Mouse (Mus musculus): Measurements from ENCODE around the gene Ewsr1.

DNA sequence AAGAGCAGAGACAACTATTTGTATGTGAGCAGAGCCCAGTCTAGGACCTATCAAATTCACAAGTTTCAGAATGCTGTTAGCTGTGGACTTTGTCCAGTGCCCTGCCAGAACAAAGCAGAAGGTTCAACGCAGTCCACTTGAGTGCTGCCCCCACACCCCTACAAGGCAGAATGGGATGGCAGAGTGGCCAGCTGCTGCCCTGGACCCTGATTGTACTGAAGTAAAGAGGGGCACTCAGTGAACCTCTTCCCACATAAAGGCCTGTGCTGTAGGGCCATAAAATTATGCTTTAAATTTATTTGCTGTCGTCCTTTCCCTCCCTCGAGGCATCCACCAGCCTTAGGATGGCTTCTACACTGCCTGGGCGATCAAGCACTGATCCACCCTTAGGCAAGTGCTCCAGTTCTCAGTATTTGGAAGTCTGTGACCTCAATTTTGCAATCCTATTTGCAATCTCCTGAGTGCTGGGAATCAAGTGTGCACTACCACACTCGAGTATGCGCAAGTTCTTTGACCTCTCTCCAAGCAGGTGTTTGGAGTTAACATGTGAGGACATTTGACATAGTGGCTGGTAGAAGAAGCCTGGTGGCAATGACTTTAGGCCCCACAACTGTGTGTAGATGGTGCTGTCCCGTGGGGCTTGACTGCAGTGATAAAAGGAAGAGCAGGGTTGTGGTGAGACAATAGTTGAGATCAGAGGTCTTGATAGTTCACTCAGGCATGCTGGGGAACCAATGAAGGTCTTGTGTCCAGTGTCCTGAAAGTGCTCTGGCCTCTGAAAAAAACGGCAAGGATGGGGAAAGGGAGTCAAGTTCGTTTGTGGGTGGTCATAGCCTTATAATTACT lies 30.7 kb downstream of the Ewsr1 start:
- TF ChIP-seq POLR2A (IDR thresholded peaks at IDR 0.05; ENCODE audit: borderline replicate concordance, insufficient read depth, low read length) (no peak), CTCF (IDR thresholded peaks at IDR 0.05; ENCODE audit: borderline replicate concordance, insufficient read depth, low read depth, low read length) (no peak)

Data from cerebellum, adult 2 months (tissue).